Mouse (Mus musculus) cerebellum, adult 2 months (tissue): ENCODE data around the gene Cnih3.

Experiments used
- CTCF ChIP-seq: fragments of 200-500 bp; IDR thresholded peaks from 2 replicates; pipeline ENCODE4 v1.5.1; 2011; ENCODE audit warnings: low read depth, mild to moderate bottlenecking, control low read depth, low read length, moderate library complexity, borderline replicate concordance; ENCODE audit not compliant: insufficient read depth
- POLR2A ChIP-seq: fragments of 200-500 bp; IDR thresholded peaks from 2 replicates; pipeline ENCODE4 v1.6.1; 2011; ENCODE audit warnings: low read length, control low read depth, borderline replicate concordance; ENCODE audit not compliant: insufficient read depth

DNA sequence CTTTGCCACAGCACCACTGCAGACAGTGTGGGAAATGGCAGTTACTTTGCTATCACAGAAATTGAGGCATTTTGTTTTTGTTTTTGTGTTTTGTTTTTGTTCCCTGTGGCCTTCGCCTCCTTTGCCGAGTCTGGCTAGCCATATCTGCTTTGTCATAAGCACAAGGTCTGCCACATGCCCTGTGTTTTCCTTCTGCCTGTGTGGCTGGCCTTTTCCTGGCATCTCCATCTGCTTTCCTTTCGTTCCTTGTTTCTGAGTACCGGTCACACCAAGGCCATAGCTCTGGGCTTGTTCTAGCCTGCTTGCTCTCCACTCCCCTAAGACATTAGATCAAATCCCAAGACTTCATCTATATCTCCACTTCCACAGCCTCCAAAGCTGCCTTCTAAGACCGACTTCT, 83.0 kb downstream of the Cnih3 start:
- TF ChIP-seq CTCF (no peak), POLR2A (no peak)
